Mouse (Mus musculus): ENCODE results near the gene Cxadr. TPM values are rescaled to one million over a fixed set of nuclear protein-coding genes. Genes with fewer than 3 reads are reported as not detected.

The Cxadr gene
- total and polyA plus RNA-seq, 3 experiments, result 0.22 TPM; not detected in 2

DNA sequence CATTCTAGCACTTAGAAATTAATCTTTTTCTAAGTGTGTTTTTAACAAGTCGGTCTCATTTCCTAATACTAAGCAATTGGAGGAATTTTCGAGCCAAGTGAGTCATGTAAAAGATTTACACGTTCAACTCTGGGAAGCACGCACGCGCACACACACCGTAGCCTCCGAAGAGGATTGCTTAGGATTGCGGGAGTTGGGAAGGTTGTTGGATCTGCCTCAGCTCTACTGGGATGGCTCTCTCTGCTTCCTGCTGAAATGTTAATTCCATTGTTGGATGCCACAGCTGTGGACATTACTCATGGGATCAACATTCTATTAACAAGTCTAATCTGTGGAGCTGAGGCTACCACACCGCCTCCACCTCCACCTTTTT is 1.4 kb downstream of the Cxadr start:
- Histone ChIP-seq H3K9me3 (replicated peaks) (peaks cover 54% of the 10 kb centered on the region), H3K36me3 (replicated peaks) (no peaks in the 10 kb centered on the region), H3K27me3 (ENCODE audit: insufficient read depth, low read length) (no peaks in the 10 kb centered on the region), H3K4me3 (ENCODE audit: low read depth, low read length) (no peak overlapping the region), H3K4me1 (ENCODE audit: insufficient read depth, low read depth, low read length) (no peaks in the 10 kb centered on the region)
- ATAC-seq (ENCODE audit: extremely low read depth, insufficient number of reproducible peaks, low FRiP score, poor library complexity, severe bottlenecking), result no peak
- TF ChIP-seq GATA2 (IDR thresholded peaks at IDR 0.05; ENCODE audit: borderline replicate concordance, low read depth, low read length) (no peak), GATA1 (IDR thresholded peaks at IDR 0.05; ENCODE audit: borderline replicate concordance, low read length) (no peak), CTCF (IDR thresholded peaks at IDR 0.05; ENCODE audit: low read depth, low read length) (no peak)
- no peak for DNase-seq (ENCODE audit: low spot score)

DNA sequence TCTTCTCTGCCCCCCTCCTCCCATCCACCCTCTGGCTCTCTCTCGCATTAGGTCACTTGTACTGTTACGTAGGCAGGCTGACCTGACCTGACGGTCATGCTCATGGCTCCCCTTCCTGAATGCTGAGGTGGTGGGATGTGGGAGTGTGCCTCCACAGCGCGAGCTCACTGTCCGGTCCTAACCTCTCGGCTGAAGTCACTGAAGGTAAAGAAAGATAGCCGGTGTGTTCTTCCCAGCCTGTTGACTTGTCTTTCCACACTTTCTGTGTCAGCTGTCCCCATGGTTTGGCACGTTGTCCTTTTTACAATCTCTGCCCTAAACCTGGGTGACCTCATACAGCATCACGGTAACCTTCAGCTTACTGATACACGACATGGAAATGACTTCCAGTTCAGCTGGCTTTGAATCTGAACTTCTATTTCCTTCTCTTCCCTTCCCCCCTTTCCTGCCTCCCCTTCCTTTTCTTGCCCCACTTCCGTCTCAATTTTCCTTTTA is 4.4 kb downstream of the Cxadr start:
- Histone ChIP-seq H3K36me3 (replicated peaks) (no peaks in the 10 kb centered on the region), H3K9me3 (replicated peaks) (peaks cover 58% of the 10 kb centered on the region), H3K27me3 (ENCODE audit: insufficient read depth, low read length) (no peaks in the 10 kb centered on the region), H3K4me1 (ENCODE audit: insufficient read depth, low read depth, low read length) (no peaks in the 10 kb centered on the region), H3K4me3 (ENCODE audit: low read depth, low read length) (no peak overlapping the region)
- ATAC-seq (ENCODE audit: extremely low read depth, insufficient number of reproducible peaks, low FRiP score, poor library complexity, severe bottlenecking) (no peak), DNase-seq (ENCODE audit: low spot score) (no peak)
- TF ChIP-seq GATA1 (IDR thresholded peaks at IDR 0.05; ENCODE audit: borderline replicate concordance, low read length) (no peak), TAL1 (conservative IDR thresholded peaks at IDR 0.05; ENCODE audit: low read depth, low read length) (no peak), GATA2 (IDR thresholded peaks at IDR 0.05; ENCODE audit: borderline replicate concordance, low read depth, low read length) (no peak), POLR2AphosphoS5 (IDR thresholded peaks at IDR 0.05; ENCODE audit: insufficient replicate concordance, low read depth, low read length) (no peak), CTCF (IDR thresholded peaks at IDR 0.05; ENCODE audit: low read depth, low read length) (no peak)

DNA sequence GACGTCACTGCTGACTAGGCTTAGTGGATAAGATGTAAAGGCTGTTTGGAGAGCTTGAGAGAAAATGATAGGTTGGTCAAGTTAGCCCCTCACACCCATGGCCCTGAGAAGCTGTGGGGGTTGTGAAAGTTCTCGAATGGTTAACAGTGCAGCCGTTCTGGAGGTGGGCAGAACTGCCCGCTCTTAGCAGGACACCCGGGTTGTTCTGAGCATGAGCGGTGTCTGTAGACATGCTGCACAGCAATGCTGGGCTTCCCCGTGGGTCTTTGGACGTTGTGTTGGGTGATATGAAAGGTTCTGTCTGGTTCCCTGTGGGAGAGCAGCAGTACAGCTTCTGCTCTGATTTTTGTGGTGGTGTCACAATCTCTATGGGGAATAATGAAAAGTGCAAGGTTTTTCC is 5.3 kb downstream of the Cxadr start:
- no peak for ATAC-seq (ENCODE audit: extremely low read depth, insufficient number of reproducible peaks, low FRiP score, poor library complexity, severe bottlenecking)
- Histone ChIP-seq H3K4me3 (ENCODE audit: low read depth, low read length) (no peak overlapping the region), H3K36me3 (replicated peaks) (no peaks in the 10 kb centered on the region), H3K27me3 (ENCODE audit: insufficient read depth, low read length) (no peaks in the 10 kb centered on the region), H3K4me1 (ENCODE audit: insufficient read depth, low read depth, low read length) (no peaks in the 10 kb centered on the region), H3K9me3 (replicated peaks) (peaks cover 54% of the 10 kb centered on the region)
- TF ChIP-seq TAL1 (conservative IDR thresholded peaks at IDR 0.05; ENCODE audit: low read depth, low read length) (no peak), CTCF (IDR thresholded peaks at IDR 0.05; ENCODE audit: low read depth, low read length) (no peak), GATA1 (IDR thresholded peaks at IDR 0.05; ENCODE audit: borderline replicate concordance, low read length) (no peak), GATA2 (IDR thresholded peaks at IDR 0.05; ENCODE audit: borderline replicate concordance, low read depth, low read length) (no peak), POLR2AphosphoS5 (IDR thresholded peaks at IDR 0.05; ENCODE audit: insufficient replicate concordance, low read depth, low read length) (no peak)
- DNase-seq (ENCODE audit: low spot score), result no peak

GRCm38 (mm10) chr16:78307476-78308192 is 6.3 kb downstream of the Cxadr start:
- no peak overlapping the region for H3K4me3 ChIP-seq (ENCODE audit: low read depth, low read length)
- no peaks in the 10 kb centered on the region for H3K36me3 ChIP-seq (replicated peaks)
- H3K4me1 ChIP-seq (ENCODE audit: insufficient read depth, low read depth, low read length), result no peaks in the 10 kb centered on the region
- DNase-seq (ENCODE audit: low spot score), result no peak
- no peaks in the 10 kb centered on the region for H3K27me3 ChIP-seq (ENCODE audit: insufficient read depth, low read length)
- peaks cover 46% of the 10 kb centered on the region for H3K9me3 ChIP-seq (replicated peaks)
- TF ChIP-seq POLR2AphosphoS5 (IDR thresholded peaks at IDR 0.05; ENCODE audit: insufficient replicate concordance, low read depth, low read length) (no peak), TAL1 (conservative IDR thresholded peaks at IDR 0.05; ENCODE audit: low read depth, low read length) (no peak), GATA2 (IDR thresholded peaks at IDR 0.05; ENCODE audit: borderline replicate concordance, low read depth, low read length) (no peak), GATA1 (IDR thresholded peaks at IDR 0.05; ENCODE audit: borderline replicate concordance, low read length) (no peak), CTCF (IDR thresholded peaks at IDR 0.05; ENCODE audit: low read depth, low read length) (no peak)
- no peak for ATAC-seq (ENCODE audit: extremely low read depth, insufficient number of reproducible peaks, low FRiP score, poor library complexity, severe bottlenecking)

DNA sequence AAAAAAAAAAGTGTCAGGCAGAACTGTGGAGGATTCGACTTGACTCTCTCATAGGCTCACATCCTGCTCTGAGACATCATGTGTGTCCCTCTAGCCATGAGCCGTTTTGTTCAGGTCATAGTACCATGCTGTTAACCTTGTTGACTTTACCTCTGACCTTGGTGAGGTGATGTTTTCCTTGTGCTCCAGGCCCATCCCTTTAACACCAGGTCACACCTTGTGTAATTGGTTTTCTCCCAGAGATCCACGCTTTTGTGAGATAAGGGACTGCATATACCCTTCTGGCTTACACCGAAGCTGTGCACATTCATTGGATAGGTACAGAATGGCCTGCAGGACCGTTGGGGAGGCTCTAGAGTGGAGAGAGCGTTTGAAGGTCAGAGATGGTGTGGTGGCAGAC is 8.0 kb downstream of the Cxadr start:
- Histone ChIP-seq H3K4me3 (ENCODE audit: low read depth, low read length) (no peak overlapping the region), H3K36me3 (replicated peaks) (no peaks in the 10 kb centered on the region), H3K9me3 (replicated peaks) (peaks cover 38% of the 10 kb centered on the region), H3K4me1 (ENCODE audit: insufficient read depth, low read depth, low read length) (no peaks in the 10 kb centered on the region), H3K27me3 (ENCODE audit: insufficient read depth, low read length) (no peaks in the 10 kb centered on the region)
- ATAC-seq (ENCODE audit: extremely low read depth, insufficient number of reproducible peaks, low FRiP score, poor library complexity, severe bottlenecking) (no peak), DNase-seq (ENCODE audit: low spot score) (no peak)
- TF ChIP-seq POLR2AphosphoS5 (IDR thresholded peaks at IDR 0.05; ENCODE audit: insufficient replicate concordance, low read depth, low read length), result no peak
- TF ChIP-seq CTCF (IDR thresholded peaks at IDR 0.05; ENCODE audit: low read depth, low read length), result no peak
- TF ChIP-seq TAL1 (conservative IDR thresholded peaks at IDR 0.05; ENCODE audit: low read depth, low read length), result no peak
- TF ChIP-seq GATA1 (IDR thresholded peaks at IDR 0.05; ENCODE audit: borderline replicate concordance, low read length), result no peak
- TF ChIP-seq GATA2 (IDR thresholded peaks at IDR 0.05; ENCODE audit: borderline replicate concordance, low read depth, low read length), result no peak

- no peak for DNase-seq (ENCODE audit: low spot score)
- ATAC-seq (ENCODE audit: extremely low read depth, insufficient number of reproducible peaks, low FRiP score, poor library complexity, severe bottlenecking), result no peak
- TF ChIP-seq TAL1 (conservative IDR thresholded peaks at IDR 0.05; ENCODE audit: low read depth, low read length), result no peak
- TF ChIP-seq GATA1 (IDR thresholded peaks at IDR 0.05; ENCODE audit: borderline replicate concordance, low read length), result no peak
- no peak for TF ChIP-seq CTCF (IDR thresholded peaks at IDR 0.05; ENCODE audit: low read depth, low read length)
- no peak for TF ChIP-seq GATA2 (IDR thresholded peaks at IDR 0.05; ENCODE audit: borderline replicate concordance, low read depth, low read length)
- no peak for TF ChIP-seq POLR2AphosphoS5 (IDR thresholded peaks at IDR 0.05; ENCODE audit: insufficient replicate concordance, low read depth, low read length)
- no peaks in the 10 kb centered on the region for H3K4me1 ChIP-seq (ENCODE audit: insufficient read depth, low read depth, low read length)
- H3K4me3 ChIP-seq (ENCODE audit: low read depth, low read length), result no peak overlapping the region
- peaks cover 18% of the 10 kb centered on the region for H3K9me3 ChIP-seq (replicated peaks)
- H3K36me3 ChIP-seq (replicated peaks), result no peaks in the 10 kb centered on the region
- H3K27me3 ChIP-seq (ENCODE audit: insufficient read depth, low read length), result no peaks in the 10 kb centered on the region
Measured at GRCm38 (mm10) chr16:78313135-78313887, 12.0 kb downstream of the Cxadr start.

Data from G1E (cell line).